Mouse (Mus musculus) heart, embryonic 15.5 days (tissue): ENCODE data around the gene Gm11114. TPM values are rescaled to one million over a fixed set of nuclear protein-coding genes. Genes with fewer than 3 reads are reported as not detected.

Experiments
- polyA plus RNA-seq: library from polyadenylated mRNA; unstranded; fragments of >200 nt; fragmentation: Nextera tagmentation; extraction: Ambion mirVana; gene quantifications from 2 replicates; pipeline ENCODE4 v1.2.1, GENCODE M21; 2015

The Gm11114 gene
- polyA plus RNA-seq, 1 experiment from 2014 or later = not detected

Other genes with a start within 250 kb of the Gm11114 start
- 11.6 and 12.4 TPM in 2 replicates for gene Tent5a, start 14.6 kb downstream of the Gm11114 start, polyA plus RNA-seq